Comparison of ENCODE assay signal across 31 mouse cellular contexts in the genomic region with DNA sequence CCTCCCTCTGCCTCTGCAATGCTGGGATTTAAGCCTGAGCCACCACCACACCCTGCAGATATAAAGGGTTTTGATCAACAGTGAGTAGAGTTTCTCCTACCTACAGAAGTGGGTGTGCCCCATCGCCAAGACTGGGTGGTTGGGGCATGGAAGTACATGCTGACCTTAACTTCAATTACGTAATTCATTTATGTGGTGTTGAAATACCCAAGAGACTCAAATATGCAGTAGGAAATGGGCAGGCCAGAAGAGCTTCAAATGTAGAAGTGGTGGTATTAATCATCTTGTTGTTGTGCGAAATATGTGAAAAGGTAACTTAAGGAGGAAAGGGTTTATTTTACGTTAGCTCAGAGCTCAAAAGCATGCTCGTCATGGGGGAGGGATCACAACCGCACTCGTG.
DNase-seq lines count a peak whose midpoint lies in the region; ATAC-seq and TF ChIP-seq lines count a peak whose summit lies in the region.
"Had no signal": no experiment of that assay in that cellular context is flagged by ENCODE, and none has a peak within 500 bp of the region (broad histone marks: within the 10 kb centered on the region; RNA-seq: fewer than 3 reads in every experiment).

No protein-coding gene starts in this region.

- intact Hi-C loops in heart, postnatal 25 days (cut with DNase I), result no loop called here

- no peaks in the 10 kb centered on the region for H3K36me3 ChIP-seq in heart, embryonic 10.5 days
- H3K36me3 ChIP-seq in stomach, postnatal 0 days (ENCODE audit: control insufficient read depth, insufficient read depth, low read length), result no peaks in the 10 kb centered on the region
- H3K36me3 ChIP-seq: limb, embryonic 10.5 days; limb, embryonic 15.5 days; midbrain, embryonic 10.5 days; neural tube, embryonic 12.5 days had no signal

- 89% methylated on average over 7 of the region's 7 CpGs for WGBS in heart, embryonic 10.5 days
- 69% methylated on average over 7 of the region's 7 CpGs for WGBS in stomach, postnatal 0 days

- no peak for TF ChIP-seq EP300 in stomach, postnatal 0 days (optimal IDR thresholded peaks at IDR 0.05)

- no peak overlapping the region for H3K9ac ChIP-seq in stomach, postnatal 0 days (ENCODE audit: low read length)
- H3K9ac ChIP-seq: hindbrain, embryonic 14.5 days; limb, embryonic 15.5 days; liver, embryonic 14.5 days; neural tube, embryonic 12.5 days had no signal

- H3K27ac ChIP-seq in heart, embryonic 10.5 days, result no peak overlapping the region
- no peak overlapping the region for H3K27ac ChIP-seq in stomach, postnatal 0 days (replicated peaks)
- H3K27ac ChIP-seq: gastrocnemius, adult 2 months; hindbrain, embryonic 14.5 days; limb, embryonic 10.5 days; limb, embryonic 15.5 days; liver, embryonic 14.5 days; macrophage; midbrain, embryonic 10.5 days; neural tube, embryonic 12.5 days had no signal

- no peak for TF ChIP-seq CTCF in stomach, postnatal 0 days (IDR thresholded peaks at IDR 0.05; ENCODE audit: low read depth)

- peaks cover 13% of the 10 kb centered on the region for H3K4me1 ChIP-seq in heart, embryonic 10.5 days
- H3K4me1 ChIP-seq in stomach, postnatal 0 days (replicated peaks; ENCODE audit: control insufficient read depth, insufficient read depth), result no peaks in the 10 kb centered on the region

- H3K4me2 ChIP-seq in stomach, postnatal 0 days (replicated peaks; ENCODE audit: low read depth), result no peak overlapping the region
- H3K4me2 ChIP-seq: hindbrain, embryonic 14.5 days; limb, embryonic 15.5 days; neural tube, embryonic 12.5 days had no signal

- no peaks in the 10 kb centered on the region for H3K27me3 ChIP-seq in heart, embryonic 10.5 days (ENCODE audit: insufficient read depth, poor library complexity, severe bottlenecking)
- H3K27me3 ChIP-seq in stomach, postnatal 0 days (ENCODE audit: control insufficient read depth, insufficient read depth, low read length), result no peaks in the 10 kb centered on the region
- H3K27me3 ChIP-seq: CH12.LX; limb, embryonic 15.5 days; neural tube, embryonic 12.5 days had no signal

- peak; percentile 50 for DNase-seq in heart, embryonic 10.5 days (ENCODE audit: low spot score)
- no peak for DNase-seq in heart, postnatal 25 days (ENCODE audit: low spot score)
- peak; percentile 25 for DNase-seq in lung, postnatal 25 days (ENCODE audit: low spot score)
- no peak for DNase-seq in lung, postnatal 4 days
- no peak for DNase-seq in stomach, postnatal 0 days (ENCODE audit: low spot score)
- DNase-seq in adrenal gland, postnatal 14 days, result no peak
- DNase-seq: adrenal gland, postnatal 36 days; cerebellum, adult 8-10 months; cerebellum, postnatal 25 days; gastrocnemius, adult 2 months; gastrocnemius, postnatal 36 days; kidney, adult 9 months; kidney, postnatal 14 days; layer of hippocampus, adult 9-11 months; right cerebral cortex, postnatal 4 days; thymus, adult 2 months; thymus, postnatal 36 days had no signal

- ATAC-seq in granulocyte monocyte progenitor cell, adult 5-6 weeks (replicated peaks; ENCODE audit: poor library complexity, severe bottlenecking), result peak; percentile 94
- ATAC-seq in stomach, postnatal 0 days (ENCODE audit: low FRiP score, low TSS enrichment), result peak; percentile 67
- ATAC-seq in CD4-positive, CD25-positive, alpha-beta regulatory T cell, adult 4 months, result no peak
- ATAC-seq: forebrain, embryonic 16.5 days; intestine, postnatal 0 days; midbrain, embryonic 16.5 days had no signal

- H3K4me3 ChIP-seq in heart, embryonic 10.5 days, result no peak overlapping the region
- H3K4me3 ChIP-seq in stomach, postnatal 0 days (ENCODE audit: low read depth, low read length), result no peak overlapping the region
- H3K4me3 ChIP-seq: gastrocnemius, adult 2 months; limb, embryonic 10.5 days; limb, embryonic 15.5 days; midbrain, embryonic 10.5 days; myocyte; neural tube, embryonic 12.5 days had no signal

- no peaks in the 10 kb centered on the region for H3K9me3 ChIP-seq in heart, embryonic 10.5 days
- no peaks in the 10 kb centered on the region for H3K9me3 ChIP-seq in stomach, postnatal 0 days (ENCODE audit: control insufficient read depth, low read length)
- H3K9me3 ChIP-seq: limb, embryonic 10.5 days; limb, embryonic 15.5 days; midbrain, embryonic 10.5 days; neural tube, embryonic 12.5 days had no signal

Comparison
In these comparisons a context has a peak if more than half of its experiments do, and no peak if none do; other contexts are left out.
1. DNase-seq: peak in heart, embryonic 10.5 days (single experiment) and lung, postnatal 25 days (single experiment); none in heart, postnatal 25 days (single experiment), lung, postnatal 4 days (0 of 2), stomach, postnatal 0 days (single experiment) and adrenal gland, postnatal 14 days (single experiment).